Mouse (Mus musculus): ENCODE data around the gene Fgd3. TPM values are rescaled to one million over a fixed set of nuclear protein-coding genes. Genes with fewer than 3 reads are reported as not detected.

Gene Fgd3
- polyA plus RNA-seq, 1 experiment from 2014 or later, result 0.95 TPM

DNA sequence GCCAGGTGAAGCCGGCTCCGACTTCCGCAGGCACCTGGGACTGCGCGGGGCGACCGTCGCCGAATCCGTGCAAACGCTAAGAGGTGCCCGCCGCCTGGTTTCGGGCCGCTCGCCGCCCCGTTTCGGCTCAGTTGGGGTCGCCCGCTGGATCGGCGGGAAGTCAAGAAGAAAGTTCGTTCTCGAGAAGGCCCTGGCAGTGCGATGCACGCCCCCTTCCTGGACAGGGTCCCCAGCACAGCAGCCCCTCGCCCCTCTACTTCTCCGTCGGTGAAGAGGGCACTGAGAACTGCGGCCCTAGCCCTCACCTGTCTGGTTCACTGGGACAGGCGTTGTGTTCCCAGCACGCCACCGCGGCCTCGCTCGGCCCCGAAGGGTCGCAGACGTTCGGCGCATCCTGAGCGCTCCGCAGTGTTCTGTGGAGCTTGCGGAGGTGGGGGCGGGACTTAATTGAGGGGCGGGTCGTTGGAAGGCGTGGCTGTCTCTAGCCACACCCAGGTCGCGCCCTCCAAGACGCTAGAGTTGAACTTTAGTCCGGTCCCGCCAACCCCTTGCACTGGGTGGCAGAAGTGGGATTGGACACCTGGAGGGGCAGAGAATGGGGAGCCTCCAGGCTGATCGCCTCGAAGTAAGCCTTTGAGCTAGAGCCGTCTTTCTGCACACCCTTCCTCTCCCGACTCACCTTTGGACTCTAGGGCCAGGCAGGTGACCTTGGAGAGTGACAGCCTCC, 72.2 kb downstream of the Fgd3 start:
- ATAC-seq (replicated peaks; ENCODE audit: insufficient number of reproducible peaks, low FRiP score, low TSS enrichment, low read depth) (peak; percentile 64; the same call in 1 of the 2 replicates), DNase-seq (ENCODE audit: low spot score) (peak; percentile 61)
- Histone ChIP-seq H3K4me1 (ENCODE audit: control insufficient read depth, insufficient read depth, low read length) (peaks cover 3% of the 10 kb centered on the region; the same call in 1 of the 2 replicates), H3K27me3 (ENCODE audit: control insufficient read depth, insufficient read depth, low read length) (peaks cover 25% of the 10 kb centered on the region), H3K4me3 (ENCODE audit: low read depth, low read length) (peak overlapping the region; percentile 38), H3K27ac (replicated peaks; ENCODE audit: low read depth, low read length) (no peak overlapping the region), H3K4me2 (ENCODE audit: low read depth, low read length) (peak overlapping the region; percentile 69), H3K36me3 (replicated peaks; ENCODE audit: control insufficient read depth, insufficient read depth, low read depth, low read length) (no peaks in the 10 kb centered on the region), H3K9me3 (replicated peaks; ENCODE audit: control insufficient read depth, low read length) (no peaks in the 10 kb centered on the region), H3K9ac (replicated peaks; ENCODE audit: low read length) (peak overlapping the region; percentile 46)
- whole genome bisulfite sequencing, result 2% methylated on average over 58 of the region's 58 CpGs

DNA sequence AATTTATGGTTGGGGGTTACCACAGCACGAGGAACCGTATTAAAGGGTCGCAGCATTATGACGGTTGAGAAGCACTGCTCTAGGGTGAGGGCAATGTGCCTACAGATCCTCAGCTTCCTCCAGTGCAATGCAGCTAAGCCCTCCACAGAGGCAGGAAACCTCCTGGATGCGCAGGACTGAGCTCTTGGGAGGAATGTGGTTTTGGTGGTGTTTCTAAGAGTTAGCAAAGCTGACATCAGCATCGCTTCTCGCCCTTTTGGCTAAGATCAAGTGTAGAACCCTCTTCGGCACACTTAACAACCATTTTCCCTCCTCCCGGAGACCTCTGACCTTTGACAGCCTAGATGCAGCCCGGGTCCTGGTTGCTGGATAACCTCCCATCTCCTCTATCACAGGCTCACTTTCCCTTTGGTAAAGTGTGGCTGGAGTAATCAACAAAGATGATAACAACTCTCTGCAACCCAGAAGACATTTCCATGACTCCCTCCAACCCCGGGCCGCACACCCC, 72.8 kb downstream of the Fgd3 start:
- WGBS, result 32% methylated on average over 12 of the region's 12 CpGs
- ATAC-seq (replicated peaks; ENCODE audit: insufficient number of reproducible peaks, low FRiP score, low TSS enrichment, low read depth) (no peak), DNase-seq (ENCODE audit: low spot score) (no peak)
- H3K4me1 ChIP-seq (ENCODE audit: control insufficient read depth, insufficient read depth, low read length), result peaks cover 3% of the 10 kb centered on the region; the same call in 1 of the 2 replicates
- H3K4me3 ChIP-seq (ENCODE audit: low read depth, low read length), result peak overlapping the region; percentile 38
- H3K4me2 ChIP-seq (ENCODE audit: low read depth, low read length), result peak overlapping the region; percentile 69
- H3K36me3 ChIP-seq (replicated peaks; ENCODE audit: control insufficient read depth, insufficient read depth, low read depth, low read length), result no peaks in the 10 kb centered on the region
- peaks cover 25% of the 10 kb centered on the region for H3K27me3 ChIP-seq (ENCODE audit: control insufficient read depth, insufficient read depth, low read length)
- no peak overlapping the region for H3K27ac ChIP-seq (replicated peaks; ENCODE audit: low read depth, low read length)
- H3K9ac ChIP-seq (replicated peaks; ENCODE audit: low read length), result no peak overlapping the region; the same call in 1 of the 2 replicates
- no peaks in the 10 kb centered on the region for H3K9me3 ChIP-seq (replicated peaks; ENCODE audit: control insufficient read depth, low read length)

DNA sequence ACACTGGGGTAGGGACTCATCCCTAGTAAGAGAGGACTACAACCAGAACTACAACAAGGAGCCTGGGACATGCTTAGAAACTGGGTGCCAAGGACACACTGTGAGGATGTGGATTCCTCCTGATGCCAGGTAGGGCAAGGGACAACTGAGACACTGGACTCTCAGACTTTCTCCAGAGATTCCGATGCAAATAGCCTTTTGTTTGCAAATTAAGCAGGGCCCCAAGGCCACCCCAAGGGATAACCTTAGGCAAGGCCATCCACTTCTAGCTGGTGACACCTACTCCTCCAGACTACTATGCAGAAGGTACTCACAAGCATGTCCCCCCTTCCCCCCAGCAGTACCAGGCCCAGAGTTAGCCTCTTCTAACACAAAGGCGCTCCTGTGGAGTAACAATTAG, 73.5 kb downstream of the Fgd3 start:
- no peak overlapping the region for H3K9ac ChIP-seq (replicated peaks; ENCODE audit: low read length)
- H3K27ac ChIP-seq (replicated peaks; ENCODE audit: low read depth, low read length), result no peak overlapping the region
- ATAC-seq (replicated peaks; ENCODE audit: insufficient number of reproducible peaks, low FRiP score, low TSS enrichment, low read depth) (no peak), DNase-seq (ENCODE audit: low spot score) (no peak)
- H3K4me1 ChIP-seq (ENCODE audit: control insufficient read depth, insufficient read depth, low read length), result peaks cover 3% of the 10 kb centered on the region; the same call in 1 of the 2 replicates
- no peaks in the 10 kb centered on the region for H3K36me3 ChIP-seq (replicated peaks; ENCODE audit: control insufficient read depth, insufficient read depth, low read depth, low read length)
- H3K4me2 ChIP-seq (ENCODE audit: low read depth, low read length), result no peak overlapping the region
- H3K27me3 ChIP-seq (ENCODE audit: control insufficient read depth, insufficient read depth, low read length), result peaks cover 25% of the 10 kb centered on the region
- 65% methylated on average over 2 of the region's 2 CpGs for whole genome bisulfite sequencing
- no peaks in the 10 kb centered on the region for H3K9me3 ChIP-seq (replicated peaks; ENCODE audit: control insufficient read depth, low read length)
- no peak overlapping the region for H3K4me3 ChIP-seq (ENCODE audit: low read depth, low read length)

DNA sequence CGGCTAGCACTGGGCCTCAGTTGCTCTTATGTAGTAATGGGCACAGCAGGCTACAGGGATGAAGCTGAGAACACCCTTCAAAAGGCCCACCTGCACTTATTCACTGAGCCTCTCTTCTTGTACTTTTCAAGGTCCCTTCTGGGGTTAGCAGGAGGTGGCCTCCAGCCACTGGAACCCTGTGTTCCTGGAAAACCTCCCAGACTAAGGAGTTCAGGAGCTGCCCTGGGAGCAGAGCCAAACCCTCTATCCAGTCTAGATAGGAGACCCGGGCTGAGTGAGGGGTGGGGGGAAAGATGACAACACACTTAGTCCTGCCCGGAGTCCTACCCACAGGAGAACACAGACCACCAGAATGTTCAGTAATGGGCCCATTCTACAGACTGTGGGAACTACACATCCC, 74.1 kb downstream of the Fgd3 start:
- 77% methylated on average over 3 of the region's 3 CpGs for WGBS
- H3K27me3 ChIP-seq (ENCODE audit: control insufficient read depth, insufficient read depth, low read length), result peaks cover 25% of the 10 kb centered on the region
- H3K36me3 ChIP-seq (replicated peaks; ENCODE audit: control insufficient read depth, insufficient read depth, low read depth, low read length), result no peaks in the 10 kb centered on the region
- no peaks in the 10 kb centered on the region for H3K9me3 ChIP-seq (replicated peaks; ENCODE audit: control insufficient read depth, low read length)
- DNase-seq (ENCODE audit: low spot score) (no peak), ATAC-seq (replicated peaks; ENCODE audit: insufficient number of reproducible peaks, low FRiP score, low TSS enrichment, low read depth) (no peak)
- H3K4me3 ChIP-seq (ENCODE audit: low read depth, low read length), result no peak overlapping the region
- H3K9ac ChIP-seq (replicated peaks; ENCODE audit: low read length), result no peak overlapping the region
- no peak overlapping the region for H3K4me2 ChIP-seq (ENCODE audit: low read depth, low read length)
- H3K4me1 ChIP-seq (ENCODE audit: control insufficient read depth, insufficient read depth, low read length), result peaks cover 3% of the 10 kb centered on the region; the same call in 1 of the 2 replicates
- H3K27ac ChIP-seq (replicated peaks; ENCODE audit: low read depth, low read length), result no peak overlapping the region

DNA sequence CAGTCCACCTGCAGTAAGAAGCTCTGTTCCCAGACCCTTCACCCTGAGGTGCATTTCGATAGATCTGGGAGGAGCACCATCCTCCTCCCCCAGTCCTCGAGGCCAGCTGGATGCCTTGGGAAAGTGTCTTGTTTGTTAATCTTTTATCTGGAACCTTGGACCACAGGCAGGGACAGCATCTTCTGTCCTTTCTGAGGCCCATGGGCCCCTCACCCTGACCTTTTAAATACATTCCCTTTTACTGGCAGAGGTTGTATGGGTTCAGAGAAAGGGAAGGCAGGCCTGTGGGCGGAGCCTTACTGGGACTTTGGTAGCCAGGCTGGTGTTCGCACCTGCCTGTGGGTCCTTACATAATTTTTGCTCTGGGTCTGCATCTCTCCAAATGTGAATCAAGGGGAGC, 74.9 kb downstream of the Fgd3 start:
- H3K9ac ChIP-seq (replicated peaks; ENCODE audit: low read length), result no peak overlapping the region
- ATAC-seq (replicated peaks; ENCODE audit: insufficient number of reproducible peaks, low FRiP score, low TSS enrichment, low read depth), result no peak
- peaks cover 25% of the 10 kb centered on the region for H3K27me3 ChIP-seq (ENCODE audit: control insufficient read depth, insufficient read depth, low read length)
- H3K9me3 ChIP-seq (replicated peaks; ENCODE audit: control insufficient read depth, low read length), result no peaks in the 10 kb centered on the region
- peaks cover 3% of the 10 kb centered on the region; the same call in 1 of the 2 replicates for H3K4me1 ChIP-seq (ENCODE audit: control insufficient read depth, insufficient read depth, low read length)
- H3K4me3 ChIP-seq (ENCODE audit: low read depth, low read length), result no peak overlapping the region
- 53% methylated on average over 4 of the region's 4 CpGs for WGBS
- no peak overlapping the region for H3K4me2 ChIP-seq (ENCODE audit: low read depth, low read length)
- no peaks in the 10 kb centered on the region for H3K36me3 ChIP-seq (replicated peaks; ENCODE audit: control insufficient read depth, insufficient read depth, low read depth, low read length)
- no peak overlapping the region for H3K27ac ChIP-seq (replicated peaks; ENCODE audit: low read depth, low read length)
- DNase-seq (ENCODE audit: low spot score), result no peak

GRCm38 (mm10) chr13:49243492-49243891, 76.6 kb downstream of the Fgd3 start:
- WGBS, result 86% methylated on average over 2 of the region's 2 CpGs
- ATAC-seq (replicated peaks; ENCODE audit: insufficient number of reproducible peaks, low FRiP score, low TSS enrichment, low read depth) (no peak), DNase-seq (ENCODE audit: low spot score) (no peak)
- H3K27me3 ChIP-seq (ENCODE audit: control insufficient read depth, insufficient read depth, low read length), result peaks cover 21% of the 10 kb centered on the region
- no peak overlapping the region for H3K9ac ChIP-seq (replicated peaks; ENCODE audit: low read length)
- no peak overlapping the region for H3K27ac ChIP-seq (replicated peaks; ENCODE audit: low read depth, low read length)
- no peak overlapping the region for H3K4me2 ChIP-seq (ENCODE audit: low read depth, low read length)
- H3K36me3 ChIP-seq (replicated peaks; ENCODE audit: control insufficient read depth, insufficient read depth, low read depth, low read length), result no peaks in the 10 kb centered on the region
- H3K4me1 ChIP-seq (ENCODE audit: control insufficient read depth, insufficient read depth, low read length), result peaks cover 3% of the 10 kb centered on the region; the same call in 1 of the 2 replicates
- H3K4me3 ChIP-seq (ENCODE audit: low read depth, low read length), result no peak overlapping the region
- no peaks in the 10 kb centered on the region for H3K9me3 ChIP-seq (replicated peaks; ENCODE audit: control insufficient read depth, low read length)

GRCm38 (mm10) chr13:49242321-49243065, 77.6 kb downstream of the Fgd3 start:
- H3K9me3 ChIP-seq (replicated peaks; ENCODE audit: control insufficient read depth, low read length), result no peaks in the 10 kb centered on the region
- H3K4me1 ChIP-seq (ENCODE audit: control insufficient read depth, insufficient read depth, low read length), result peaks cover under 1% of the 10 kb centered on the region; the same call in 1 of the 2 replicates
- peaks cover 14% of the 10 kb centered on the region for H3K27me3 ChIP-seq (ENCODE audit: control insufficient read depth, insufficient read depth, low read length)
- no peak overlapping the region for H3K4me3 ChIP-seq (ENCODE audit: low read depth, low read length)
- no peak overlapping the region for H3K9ac ChIP-seq (replicated peaks; ENCODE audit: low read length)
- no peaks in the 10 kb centered on the region for H3K36me3 ChIP-seq (replicated peaks; ENCODE audit: control insufficient read depth, insufficient read depth, low read depth, low read length)
- ATAC-seq (replicated peaks; ENCODE audit: insufficient number of reproducible peaks, low FRiP score, low TSS enrichment, low read depth), result no peak
- no peak overlapping the region for H3K4me2 ChIP-seq (ENCODE audit: low read depth, low read length)
- WGBS, result 69% methylated on average over 9 of the region's 9 CpGs
- no peak for DNase-seq (ENCODE audit: low spot score)
- no peak overlapping the region for H3K27ac ChIP-seq (replicated peaks; ENCODE audit: low read depth, low read length)

GRCm38 (mm10) chr13:49238737-49239136, 81.4 kb downstream of the Fgd3 start:
- ATAC-seq (replicated peaks; ENCODE audit: insufficient number of reproducible peaks, low FRiP score, low TSS enrichment, low read depth) (no peak), DNase-seq (ENCODE audit: low spot score) (no peak)
- no peaks in the 10 kb centered on the region for H3K9me3 ChIP-seq (replicated peaks; ENCODE audit: control insufficient read depth, low read length)
- H3K27ac ChIP-seq (replicated peaks; ENCODE audit: low read depth, low read length), result no peak overlapping the region
- no peaks in the 10 kb centered on the region for H3K27me3 ChIP-seq (ENCODE audit: control insufficient read depth, insufficient read depth, low read length)
- no peaks in the 10 kb centered on the region for H3K36me3 ChIP-seq (replicated peaks; ENCODE audit: control insufficient read depth, insufficient read depth, low read depth, low read length)
- H3K9ac ChIP-seq (replicated peaks; ENCODE audit: low read length), result no peak overlapping the region
- no peak overlapping the region for H3K4me2 ChIP-seq (ENCODE audit: low read depth, low read length)
- 93% methylated on average over 8 of the region's 8 CpGs for WGBS
- no peak overlapping the region for H3K4me3 ChIP-seq (ENCODE audit: low read depth, low read length)
- H3K4me1 ChIP-seq (ENCODE audit: control insufficient read depth, insufficient read depth, low read length), result no peaks in the 10 kb centered on the region
